Mouse (Mus musculus) colon, adult 2 months (tissue): ENCODE measurements around the gene Acot1. TPM values are rescaled to one million over a fixed set of nuclear protein-coding genes. Genes with fewer than 3 reads are reported as not detected.

Source experiments
- polyA plus RNA-seq: library from polyadenylated mRNA; depleted of rRNA; stranded (reverse); fragments of >200 nt; gene quantifications from 2 replicates; pipeline ENCODE4 v1.2.3, GENCODE M21; 2012; rRNA removed

Gene Acot1
- 4.9 and 6.2 TPM in 2 replicates for polyA plus RNA-seq

DNA sequence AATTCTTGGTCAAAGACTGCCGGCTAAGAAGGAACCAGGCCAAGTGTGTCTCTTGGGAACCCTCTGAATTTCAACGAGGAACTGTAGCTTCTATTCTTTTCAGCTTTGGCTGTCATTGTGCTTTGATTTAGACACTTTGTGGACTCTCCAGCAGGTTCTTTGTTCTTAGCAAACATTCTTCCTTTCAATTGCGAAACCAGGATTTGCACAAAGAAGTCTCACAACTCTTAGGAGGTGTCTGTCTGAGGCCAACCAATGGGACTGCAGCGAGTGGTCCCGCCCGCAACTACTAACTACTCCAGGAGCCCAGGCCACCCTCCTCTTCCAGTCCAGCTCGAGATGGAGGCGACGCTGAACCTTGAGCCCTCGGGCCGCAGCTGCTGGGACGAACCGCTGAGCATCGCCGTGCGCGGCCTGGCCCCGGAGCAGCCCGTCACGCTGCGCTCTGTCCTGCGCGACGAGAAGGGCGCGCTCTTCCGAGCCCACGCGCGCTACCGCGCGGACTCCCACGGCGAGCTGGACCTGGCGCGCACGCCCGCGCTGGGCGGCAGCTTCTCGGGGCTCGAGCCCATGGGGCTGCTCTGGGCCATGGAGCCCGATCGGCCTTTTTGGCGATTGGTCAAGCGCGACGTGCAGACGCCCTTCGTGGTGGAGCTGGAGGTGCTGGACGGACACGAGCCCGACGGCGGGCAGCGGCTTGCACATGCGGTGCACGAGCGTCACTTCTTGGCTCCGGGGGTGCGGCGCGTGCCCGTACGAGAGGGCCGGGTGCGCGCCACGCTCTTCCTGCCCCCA is at the start of gene Acot1:
Gene Acot1 (plus strand): TSS at position 320 of the 795 bp plus-strand sequence.

DNA sequence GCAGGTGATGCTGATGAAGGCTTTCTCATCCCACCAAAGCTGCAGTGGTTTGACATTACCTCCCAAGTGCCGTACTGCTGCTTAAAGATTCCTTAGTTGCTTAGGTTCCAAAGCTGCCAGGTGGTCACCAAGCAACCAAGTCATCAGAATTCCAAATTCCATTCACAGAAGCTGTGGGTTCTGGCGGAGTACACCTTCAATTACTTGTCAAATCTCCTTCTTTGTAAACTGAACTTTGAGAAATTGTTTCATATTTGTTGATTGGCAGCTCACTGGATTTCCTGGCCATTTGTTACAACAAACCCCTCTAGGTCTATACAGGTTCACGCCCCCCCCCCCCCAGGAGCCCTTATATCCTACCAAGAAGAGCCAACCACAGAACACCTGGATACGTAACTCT is 24.5 kb upstream of the Acot1 start, which contains the start of gene Heatr4:
Gene Heatr4 (minus strand): TSS at position 101 of the 400 bp plus-strand sequence.

DNA sequence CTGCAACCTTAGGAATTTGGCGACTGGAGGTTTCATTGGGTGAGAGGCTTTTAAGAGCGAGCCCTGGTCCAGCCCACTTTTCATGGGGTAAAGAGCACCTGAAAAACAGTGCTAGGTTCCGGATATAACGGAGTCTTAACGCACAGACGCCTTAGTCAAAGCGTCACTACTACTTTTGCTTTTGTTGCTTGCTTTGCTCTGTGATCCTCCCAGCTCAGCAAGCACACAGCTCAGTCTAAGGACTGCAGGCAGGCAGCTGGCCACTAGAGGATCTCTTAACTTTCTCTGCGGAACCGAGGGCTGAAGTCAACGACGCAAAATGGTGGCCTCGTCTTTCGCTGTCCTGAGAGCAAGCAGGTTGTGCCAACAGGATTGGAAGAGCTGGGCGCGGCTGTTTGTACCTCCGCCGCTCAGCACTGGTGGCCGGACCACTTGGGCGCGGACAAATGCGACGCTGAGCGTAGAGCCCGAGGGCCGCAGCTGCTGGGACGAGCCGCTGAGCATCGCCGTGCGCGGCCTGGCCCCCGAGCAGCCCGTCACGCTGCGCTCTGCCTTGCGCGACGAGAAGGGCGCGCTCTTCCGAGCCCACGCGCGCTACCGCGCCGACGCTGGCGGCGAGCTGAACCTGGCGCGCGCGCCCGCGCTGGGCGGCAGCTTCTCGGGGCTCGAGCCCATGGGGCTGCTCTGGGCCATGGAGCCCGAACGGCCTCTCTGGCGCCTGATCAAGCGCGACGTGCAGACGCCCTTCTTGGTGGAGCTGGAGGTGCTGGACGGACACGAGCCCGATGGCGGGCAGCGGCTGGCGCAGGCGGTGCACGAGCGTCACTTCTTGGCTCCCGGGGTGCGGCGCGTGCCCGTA is 21.5 kb upstream of the Acot1 start, which contains the start of gene Acot2:
Gene Acot2 (plus strand): TSS at position 279 of the 859 bp plus-strand sequence.

GRCm38 (mm10) chr12:84038241-84038640 is 29.0 kb downstream of the Acot1 start, which contains the start of gene Acot4:
Gene Acot4, plus strand, starts transcription at chr12:84038379.

DNA sequence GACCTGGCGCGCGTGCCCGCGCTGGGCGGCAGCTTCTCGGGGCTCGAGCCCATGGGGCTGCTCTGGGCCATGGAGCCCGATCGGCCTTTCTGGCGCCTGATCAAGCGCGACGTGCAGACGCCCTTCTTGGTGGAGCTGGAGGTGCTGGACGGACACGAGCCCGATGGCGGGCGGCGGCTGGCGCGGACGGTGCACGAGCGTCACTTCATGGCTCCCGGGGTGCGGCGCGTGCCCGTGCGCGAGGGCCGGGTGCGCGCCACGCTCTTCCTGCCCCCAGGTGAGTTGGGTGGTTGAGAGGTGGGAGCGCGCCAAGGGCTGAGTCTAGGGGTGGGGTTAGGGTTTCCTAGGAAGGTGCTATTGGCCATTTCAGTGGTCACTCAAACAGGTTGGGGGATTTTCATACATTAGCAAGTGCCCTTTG is 29.4 kb downstream of the Acot1 start, which contains the start of gene Gm49366:
Gene Gm49366 (plus strand): TSS at position 245 of the 421 bp plus-strand sequence.

DNA sequence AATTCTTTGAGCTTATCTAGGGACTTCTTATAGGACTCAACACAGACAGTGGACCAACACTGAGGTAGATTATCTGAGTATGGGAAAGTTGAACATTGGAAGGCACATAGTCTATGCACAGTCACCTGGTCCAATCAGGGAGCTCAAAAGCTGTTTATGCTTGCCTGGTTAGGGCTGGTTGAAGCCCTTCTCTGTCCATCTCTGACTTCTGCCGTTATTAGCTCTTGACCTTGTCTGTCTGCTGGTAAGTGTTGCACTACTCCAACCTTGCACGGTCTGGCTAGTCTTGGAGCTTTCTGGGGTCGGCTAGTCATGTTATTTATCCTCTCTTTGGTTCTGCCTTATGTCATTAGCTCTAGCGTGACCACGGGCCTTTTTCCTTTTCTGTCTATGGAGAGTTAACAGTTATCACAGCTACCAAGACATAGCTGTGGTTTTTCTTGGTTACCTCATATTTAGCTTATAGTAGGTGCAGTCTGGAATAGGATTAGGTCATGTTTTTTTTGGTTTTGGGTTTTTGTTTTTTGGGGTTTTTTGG is 42.7 kb downstream of the Acot1 start, which contains the start of gene Acot3:
Gene Acot3 (plus strand): TSS at position 208 of the 538 bp plus-strand sequence.

Other genes starting within 250 kb of the Acot1 start
- gene Papln, start 245.9 kb upstream of the Acot1 start, polyA plus RNA-seq = 6.3 and 7.2 TPM in 2 replicates
- 84.9 and 95.6 TPM in 2 replicates for gene Numb, start 87.6 kb upstream of the Acot1 start, polyA plus RNA-seq
- 21.1 TPM in 2 replicates for gene Riox1, start 58.9 kb upstream of the Acot1 start, polyA plus RNA-seq
- gene Heatr4, start 24.6 kb upstream of the Acot1 start, polyA plus RNA-seq = not detected in 2 replicates
- 10.8 and 10.9 TPM in 2 replicates for gene Acot2, start 21.6 kb upstream of the Acot1 start, polyA plus RNA-seq
- 6.1 and 10.8 TPM in 2 replicates for gene Acot4, start 28.9 kb downstream of the Acot1 start, polyA plus RNA-seq
- gene Gm49366, start 29.4 kb downstream of the Acot1 start, polyA plus RNA-seq = not detected in 2 replicates
- not detected in 2 replicates for gene Acot3, start 42.7 kb downstream of the Acot1 start, polyA plus RNA-seq
- gene Acot5, start 59.8 kb downstream of the Acot1 start, polyA plus RNA-seq = 0.30 and 0.39 TPM in 2 replicates
- gene Acot6, start 91.2 kb downstream of the Acot1 start, polyA plus RNA-seq = 3.1 and 3.2 TPM in 2 replicates
- gene Dnal1, start 104.9 kb downstream of the Acot1 start, polyA plus RNA-seq = 0.97 and 1.4 TPM in 2 replicates
- 0.17 and 0.23 TPM in 2 replicates for gene Pnma1, start 139.0 kb downstream of the Acot1 start, polyA plus RNA-seq
- 16.2 and 18.4 TPM in 2 replicates for gene Elmsan1, start 209.4 kb downstream of the Acot1 start, polyA plus RNA-seq